Mouse (Mus musculus) liver (tissue): Measurements from ENCODE around the gene Zfp683.

Experiments used
- DNase-seq: peaks from one replicate; pipeline ENCODE4 v3.0.0-alpha.2; 2020; ENCODE audit warnings: mixed read lengths

Gene Zfp683

GRCm38 (mm10) chr4:134053538-134053937, at the start of gene Zfp683:
TSS of gene Zfp683 (plus strand) at chr4:134053838.
- no peak for DNase-seq

GRCm38 (mm10) chr4:134005581-134006358, 47.9 kb upstream of the Zfp683 start:
- DNase-seq = no peak

- no peak for DNase-seq
Observed at GRCm38 (mm10) chr4:134006845-134007244, 46.8 kb upstream of the Zfp683 start.

- no peak for DNase-seq
Observed at GRCm38 (mm10) chr4:134009709-134010108, 43.9 kb upstream of the Zfp683 start.

DNA sequence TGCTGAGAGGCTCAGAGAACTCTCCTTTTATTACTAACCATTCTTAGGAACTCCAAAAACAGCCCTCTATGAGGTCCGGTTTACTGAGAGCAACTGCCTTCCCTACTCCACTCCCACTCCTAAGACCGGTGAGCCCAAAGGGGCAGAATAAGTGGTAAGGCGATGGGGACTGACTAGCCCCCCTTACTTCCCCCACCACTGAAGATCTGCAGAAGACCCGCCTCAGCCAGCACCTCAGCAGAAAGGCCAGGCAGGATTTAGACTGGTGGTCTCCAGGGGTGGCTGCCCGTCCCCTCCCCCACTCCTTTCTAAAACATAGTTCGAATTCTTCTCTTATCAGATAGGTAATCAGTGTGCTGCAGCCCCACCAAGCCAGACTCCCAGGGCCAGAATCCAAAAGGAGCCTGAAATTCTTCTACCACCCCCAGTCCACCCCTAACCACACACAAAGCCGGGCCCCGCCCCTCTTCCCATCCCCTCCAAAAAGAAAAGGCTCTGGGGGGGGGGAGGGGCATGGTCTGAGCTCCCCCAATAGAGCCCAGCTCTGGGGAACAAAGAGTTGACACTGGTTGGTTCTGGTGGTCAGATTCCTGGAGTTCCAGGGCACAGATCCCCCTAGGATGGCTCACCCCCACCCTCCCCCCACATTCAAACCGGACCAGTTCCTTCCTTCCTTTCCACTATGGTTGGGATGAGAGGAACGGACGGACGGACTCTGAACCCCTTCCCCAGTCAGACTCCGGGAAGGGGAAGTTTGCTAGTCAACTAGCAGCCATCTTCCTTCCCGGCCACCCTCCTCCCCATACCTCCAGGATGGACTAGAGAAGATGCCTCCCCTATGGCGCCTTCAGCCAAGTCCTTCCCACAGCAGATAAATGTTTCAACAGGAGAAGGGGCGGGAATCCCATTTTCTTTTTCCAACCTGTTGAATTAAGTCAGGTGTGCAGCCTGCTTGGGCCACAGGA, 41.9 kb upstream of the Zfp683 start:
- DNase-seq = peak; percentile 14

GRCm38 (mm10) chr4:134012858-134013528, 40.6 kb upstream of the Zfp683 start:
- peak; percentile 28 for DNase-seq

DNA sequence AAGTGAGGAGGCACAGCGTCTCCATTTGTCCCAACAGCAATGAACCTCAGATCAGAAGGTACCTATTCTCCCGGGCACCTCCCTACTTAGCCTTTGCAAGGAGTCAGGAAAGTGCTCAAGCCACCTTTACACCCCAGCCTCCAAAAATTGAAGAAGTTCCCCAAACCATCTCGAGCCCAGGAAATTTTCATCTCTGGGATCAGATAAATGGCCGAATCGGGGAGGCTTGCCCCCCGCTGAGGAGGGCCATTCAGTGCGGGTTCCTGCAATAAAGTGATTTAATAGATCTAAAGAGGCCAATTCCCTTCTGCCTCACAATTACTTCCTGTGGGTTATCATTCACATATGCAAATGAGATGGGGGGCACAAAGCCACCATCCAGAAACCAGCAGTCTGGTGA, 37.4 kb upstream of the Zfp683 start:
- no peak for DNase-seq

DNA sequence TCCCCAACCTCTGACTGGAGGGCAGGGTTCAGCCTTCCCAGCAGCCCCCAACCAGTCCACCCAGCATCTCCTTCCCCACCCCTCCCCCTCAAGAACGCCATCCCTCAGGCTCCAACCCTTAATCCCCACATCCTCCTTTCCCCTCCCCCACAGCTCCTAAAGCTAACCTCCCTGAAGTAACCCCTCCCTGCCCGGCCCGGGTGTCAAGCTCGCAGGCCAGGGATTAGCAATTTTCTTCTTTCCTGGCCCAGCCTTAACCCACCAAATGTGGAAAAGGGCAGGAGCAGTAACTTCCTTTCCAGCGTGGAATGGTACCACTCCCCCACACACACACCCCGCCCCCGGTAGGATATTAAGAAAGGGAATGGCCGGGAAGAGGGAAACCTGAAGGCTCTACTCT, 36.9 kb upstream of the Zfp683 start:
- DNase-seq = no peak

DNA sequence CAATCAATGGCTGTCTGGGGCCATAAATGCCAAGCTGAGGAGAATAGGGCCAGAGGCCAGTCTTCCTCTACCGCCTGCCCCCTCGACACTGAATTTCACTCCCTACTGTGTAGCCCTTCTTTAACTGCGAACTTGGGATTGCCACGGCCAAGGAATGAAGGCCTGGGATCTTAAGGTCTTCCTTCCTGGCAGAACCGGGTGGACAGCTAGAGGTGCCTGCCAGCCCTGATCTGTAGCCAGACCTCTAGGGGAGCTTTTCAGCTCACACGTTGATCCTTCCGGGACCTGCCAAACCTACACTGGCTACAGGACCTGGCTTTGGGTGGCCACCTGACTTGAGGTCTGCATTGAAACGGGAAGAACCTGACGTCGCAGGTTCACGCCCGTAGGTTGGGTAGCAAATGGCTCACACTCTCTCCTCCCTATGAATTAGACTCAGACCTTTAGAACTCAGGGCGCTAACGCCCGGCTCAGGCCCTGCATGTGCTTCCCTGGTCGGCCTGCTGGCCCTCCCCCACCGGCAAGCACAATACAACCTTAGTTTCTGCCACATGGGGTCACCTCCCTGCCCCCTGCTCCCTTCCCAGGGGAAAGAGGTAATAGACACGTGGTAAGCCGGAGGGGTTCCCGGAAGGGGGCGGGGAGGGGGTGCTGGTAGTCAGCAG, 36.3 kb upstream of the Zfp683 start:
- DNase-seq = peak; percentile 50

- peak; percentile 20 for DNase-seq
Observed at GRCm38 (mm10) chr4:134018038-134018778, 35.4 kb upstream of the Zfp683 start.

DNA sequence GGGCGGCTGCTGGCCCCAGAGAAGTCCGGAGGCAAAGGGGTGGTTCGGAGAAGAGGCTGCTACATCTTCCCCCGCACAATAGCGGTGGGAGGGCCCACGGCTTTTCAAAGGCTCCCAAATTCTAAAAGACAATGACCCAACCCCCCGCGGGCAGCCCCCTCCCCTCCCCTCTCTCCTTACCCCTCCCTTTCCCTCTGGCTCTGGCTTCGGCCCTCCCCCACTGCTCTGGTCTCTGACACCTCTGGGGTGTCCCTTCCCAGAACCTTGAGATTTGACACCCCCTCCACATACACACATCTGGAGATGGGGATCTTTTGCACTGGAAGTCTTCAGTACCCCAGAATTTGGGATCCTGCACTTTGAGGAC, 34.9 kb upstream of the Zfp683 start, which contains the start of gene Lin28a:
Gene Lin28a, minus strand, starts transcription at position 63 of the 367 bp plus-strand sequence.
- peak; percentile 20 for DNase-seq

DNA sequence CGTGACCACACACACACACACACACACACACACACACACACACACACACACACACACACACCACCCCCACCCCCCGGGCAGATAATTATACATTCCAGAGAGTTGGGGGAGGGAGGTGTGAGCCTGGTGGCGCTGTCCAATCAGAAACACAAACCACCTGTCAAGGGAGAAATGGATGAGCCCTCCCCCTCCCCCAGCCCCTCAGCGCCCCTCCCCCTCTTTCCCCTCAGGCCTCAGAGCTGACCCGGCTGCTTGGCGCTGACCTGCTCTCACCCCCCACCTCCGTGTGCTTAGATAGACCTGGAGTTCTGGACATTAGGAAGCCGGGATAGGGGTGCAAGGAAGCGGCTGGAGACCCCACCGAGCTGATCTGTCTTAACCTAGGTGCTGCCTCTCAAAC, 34.4 kb upstream of the Zfp683 start:
- DNase-seq = peak; percentile 37

DNA sequence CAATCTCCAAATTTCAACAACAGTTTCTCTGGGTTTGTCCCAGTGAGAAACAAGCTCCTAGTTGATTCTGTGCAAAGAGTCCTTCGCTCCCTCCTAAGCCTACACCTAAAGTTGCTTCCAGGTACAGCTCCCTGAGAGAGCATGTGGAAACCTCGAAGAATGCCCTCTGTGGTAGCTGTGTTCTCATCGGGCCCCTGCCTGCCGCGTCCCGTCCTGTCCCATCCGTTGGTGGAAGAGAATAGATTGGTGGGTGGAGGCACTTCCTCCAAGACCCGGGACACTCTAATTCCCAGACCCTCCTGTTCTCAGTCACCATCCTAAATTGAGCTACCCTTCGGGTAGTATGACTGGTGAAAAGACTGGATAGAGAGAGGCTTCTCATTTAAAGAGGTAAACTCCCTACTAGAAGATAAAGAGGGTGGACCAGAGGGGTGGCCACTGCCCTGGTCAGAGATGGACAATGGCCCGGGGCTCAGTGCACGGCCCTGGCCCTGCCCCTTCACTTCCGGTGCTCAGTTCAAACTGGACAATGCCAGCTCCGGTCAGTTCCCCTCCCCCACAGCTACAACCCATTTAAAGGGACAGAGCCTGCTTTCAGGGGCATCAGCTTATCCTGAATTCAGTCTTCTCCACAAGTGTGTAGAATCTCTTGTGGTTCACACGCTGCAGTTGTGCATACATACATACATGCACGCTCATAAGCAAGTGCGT, 33.8 kb upstream of the Zfp683 start:
- peak; percentile 57 for DNase-seq

- DNase-seq = peak; percentile 69
Observed at GRCm38 (mm10) chr4:134020621-134021020, 33.0 kb upstream of the Zfp683 start.

GRCm38 (mm10) chr4:134025802-134026201, 27.8 kb upstream of the Zfp683 start:
- DNase-seq = no peak

- DNase-seq = peak; percentile 75
Observed at GRCm38 (mm10) chr4:134035953-134036352, 17.7 kb upstream of the Zfp683 start.

GRCm38 (mm10) chr4:134041317-134042123, 12.1 kb upstream of the Zfp683 start:
- peak; percentile 23 for DNase-seq

- no peak for DNase-seq
Observed at GRCm38 (mm10) chr4:134043041-134043440, 10.6 kb upstream of the Zfp683 start.

- DNase-seq = no peak
Observed at GRCm38 (mm10) chr4:134047648-134048047, 6.0 kb upstream of the Zfp683 start.

GRCm38 (mm10) chr4:134051912-134052311, 1.7 kb upstream of the Zfp683 start:
- DNase-seq = no peak
